Mouse (Mus musculus) kidney, embryonic 14.5 days (tissue): ENCODE results near the gene Ier5. TPM values are rescaled to one million over a fixed set of nuclear protein-coding genes. Genes with fewer than 3 reads are reported as not detected.

ENCODE experiments used
- ATAC-seq: fragments of 200-750 bp; cut with Nextera tagmentation; 2 replicates; pipeline ENCODE4 v1.8.0; 2017; ENCODE audit warnings: moderate number of reproducible peaks, mild to moderate bottlenecking, moderate TSS enrichment, moderate library complexity; ENCODE audit not compliant: low FRiP score, low TSS enrichment
- H3K27ac ChIP-seq: fragments of 300-500 bp; sonication (generic); 2 replicates; pipeline ENCODE4 v1.5.1; 2014; ENCODE audit warnings: low read depth, mild to moderate bottlenecking, low read length, moderate library complexity, mixed read lengths
- H3K27me3 ChIP-seq: fragments of 300-500 bp; sonication (generic); 2 replicates; pipeline ENCODE4 v1.6.1; 2014; ENCODE audit warnings: mild to moderate bottlenecking, low read length; ENCODE audit not compliant: control insufficient read depth, insufficient read depth
- H3K36me3 ChIP-seq: fragments of 300-500 bp; sonication (generic); 2 replicates; pipeline ENCODE4 v1.6.1; 2014; ENCODE audit warnings: low read length, mixed read lengths; ENCODE audit not compliant: control insufficient read depth, insufficient read depth
- H3K4me1 ChIP-seq: fragments of 300-500 bp; sonication (generic); 2 replicates; pipeline ENCODE4 v1.6.1; 2014; ENCODE audit warnings: low read length, mixed read lengths; ENCODE audit not compliant: control insufficient read depth, insufficient read depth
- H3K4me2 ChIP-seq: fragments of 300-500 bp; sonication (generic); replicated peaks from 2 replicates; pipeline ENCODE4 v1.6.1; 2014; ENCODE audit warnings: low read depth, mild to moderate bottlenecking, low read length
- H3K4me3 ChIP-seq: fragments of 300-500 bp; sonication (generic); 2 replicates; pipeline ENCODE4 v1.5.1; 2014; ENCODE audit warnings: mild to moderate bottlenecking, low read length
- H3K9ac ChIP-seq: fragments of 300-500 bp; sonication (generic); 2 replicates; pipeline ENCODE4 v1.6.1; 2014; ENCODE audit warnings: low read depth, mild to moderate bottlenecking, low read length, moderate library complexity
- H3K9me3 ChIP-seq: fragments of 300-500 bp; sonication (generic); 2 replicates; pipeline ENCODE4 v1.6.1; 2016; ENCODE audit warnings: low read length; ENCODE audit not compliant: control insufficient read depth
- WGBS: fragments of 180-500 bp; shearing (Covaris S2); extraction: QIAGEN DNeasy Blood & Tissue Kit; methylation state at CpG from one replicate; pipeline ENCODE4 v1.1.7; 2014; 5-methylcytosine and 5-hydroxymethylcytosine counted together
- polyA plus RNA-seq: library from polyadenylated mRNA; unstranded; fragments of >200 nt; fragmentation: Nextera tagmentation; extraction: Ambion mirVana; gene quantifications from 2 replicates; pipeline ENCODE4 v1.2.1, GENCODE M21; 2014

Gene Ier5
- polyA plus RNA-seq, 1 experiment from 2014 or later, result 13.1 TPM

DNA sequence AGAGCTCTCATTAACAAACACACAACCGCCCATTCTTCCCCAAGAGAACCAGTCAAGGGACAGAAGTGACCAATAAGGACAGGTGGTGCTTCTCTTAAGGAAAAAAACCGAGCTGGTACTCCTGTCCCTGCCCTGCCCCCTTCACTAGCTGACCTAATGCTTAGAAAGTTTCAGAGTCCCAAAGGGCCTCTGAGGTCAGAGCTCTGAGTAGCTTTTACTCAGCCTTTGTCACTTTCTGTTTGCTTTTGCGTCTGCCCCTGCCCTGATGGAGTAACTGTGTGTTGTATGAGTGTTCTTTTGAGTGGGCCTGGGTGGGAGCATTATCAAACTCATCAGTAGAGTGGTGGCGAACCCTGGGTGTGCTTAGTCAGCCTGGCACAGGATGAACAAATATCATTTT, 9.0 kb upstream of the Ier5 start:
- H3K9me3 ChIP-seq, result no peaks in the 10 kb centered on the region
- peaks cover 8% of the 10 kb centered on the region for H3K4me1 ChIP-seq
- WGBS, result 32% methylated on average over 4 of the region's 4 CpGs
- H3K4me3 ChIP-seq, result no peak overlapping the region
- H3K27ac ChIP-seq, result no peak overlapping the region
- no peaks in the 10 kb centered on the region for H3K36me3 ChIP-seq
- ATAC-seq, result no peak
- H3K9ac ChIP-seq, result no peak overlapping the region
- H3K27me3 ChIP-seq, result no peaks in the 10 kb centered on the region; the same call in 1 of the 2 replicates
- no peak overlapping the region for H3K4me2 ChIP-seq

DNA sequence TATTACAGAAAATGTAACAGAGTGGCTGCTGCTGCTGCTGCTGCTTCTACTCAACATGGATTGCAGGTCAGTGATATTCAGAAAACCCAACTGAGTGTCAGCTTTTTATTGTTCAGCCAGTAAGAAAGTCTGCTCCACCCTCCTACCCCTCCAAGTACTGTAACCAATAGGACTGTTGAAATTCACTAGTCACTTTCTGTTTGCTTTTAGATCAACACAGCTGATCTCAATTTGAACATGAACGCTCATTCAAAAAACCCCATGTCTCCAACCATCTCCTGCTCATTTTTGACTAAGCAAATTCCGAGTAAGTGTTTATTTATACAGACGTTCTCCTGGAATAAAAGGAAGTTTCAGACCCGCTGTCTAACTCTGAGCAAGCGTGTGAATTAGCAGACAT, 8.4 kb upstream of the Ier5 start:
- no peak overlapping the region for H3K9ac ChIP-seq
- peaks cover 8% of the 10 kb centered on the region for H3K4me1 ChIP-seq
- 45% methylated on average over 5 of the region's 5 CpGs for WGBS
- no peaks in the 10 kb centered on the region; the same call in 1 of the 2 replicates for H3K27me3 ChIP-seq
- H3K9me3 ChIP-seq, result no peaks in the 10 kb centered on the region
- H3K4me3 ChIP-seq, result no peak overlapping the region
- no peak for ATAC-seq
- H3K4me2 ChIP-seq, result no peak overlapping the region
- no peak overlapping the region for H3K27ac ChIP-seq
- H3K36me3 ChIP-seq, result no peaks in the 10 kb centered on the region

GRCm38 (mm10) chr1:155106310-155106709, 6.9 kb upstream of the Ier5 start:
- Histone ChIP-seq H3K36me3 (no peaks in the 10 kb centered on the region), H3K4me2 (no peak overlapping the region), H3K9ac (no peak overlapping the region), H3K27ac (no peak overlapping the region), H3K27me3 (no peaks in the 10 kb centered on the region; the same call in 1 of the 2 replicates), H3K4me3 (no peak overlapping the region), H3K4me1 (peaks cover 8% of the 10 kb centered on the region), H3K9me3 (no peaks in the 10 kb centered on the region)
- ATAC-seq, result no peak
- 67% methylated on average over 1 of the region's 1 CpGs for WGBS

- ATAC-seq, result no peak
- 90% methylated on average over 5 of the region's 5 CpGs for WGBS
- Histone ChIP-seq H3K9me3 (no peaks in the 10 kb centered on the region), H3K4me1 (no peaks in the 10 kb centered on the region), H3K27ac (no peak overlapping the region), H3K4me2 (no peak overlapping the region), H3K27me3 (no peaks in the 10 kb centered on the region; the same call in 1 of the 2 replicates), H3K36me3 (no peaks in the 10 kb centered on the region), H3K9ac (no peak overlapping the region), H3K4me3 (no peak overlapping the region)
Measured at GRCm38 (mm10) chr1:155103991-155104390, 4.6 kb upstream of the Ier5 start.

GRCm38 (mm10) chr1:155102631-155103030, 3.2 kb upstream of the Ier5 start:
- H3K9ac ChIP-seq, result no peak overlapping the region
- H3K4me1 ChIP-seq, result 0 out of 2 replicates have a peak, but pooled peaks cover 1% of the 10 kb centered on the region
- 78% methylated on average over 4 of the region's 4 CpGs for WGBS
- no peak overlapping the region for H3K27ac ChIP-seq
- H3K9me3 ChIP-seq, result no peaks in the 10 kb centered on the region
- no peak for ATAC-seq
- no peaks in the 10 kb centered on the region; the same call in 1 of the 2 replicates for H3K27me3 ChIP-seq
- H3K4me2 ChIP-seq, result no peak overlapping the region
- H3K4me3 ChIP-seq, result no peak overlapping the region
- no peaks in the 10 kb centered on the region for H3K36me3 ChIP-seq

DNA sequence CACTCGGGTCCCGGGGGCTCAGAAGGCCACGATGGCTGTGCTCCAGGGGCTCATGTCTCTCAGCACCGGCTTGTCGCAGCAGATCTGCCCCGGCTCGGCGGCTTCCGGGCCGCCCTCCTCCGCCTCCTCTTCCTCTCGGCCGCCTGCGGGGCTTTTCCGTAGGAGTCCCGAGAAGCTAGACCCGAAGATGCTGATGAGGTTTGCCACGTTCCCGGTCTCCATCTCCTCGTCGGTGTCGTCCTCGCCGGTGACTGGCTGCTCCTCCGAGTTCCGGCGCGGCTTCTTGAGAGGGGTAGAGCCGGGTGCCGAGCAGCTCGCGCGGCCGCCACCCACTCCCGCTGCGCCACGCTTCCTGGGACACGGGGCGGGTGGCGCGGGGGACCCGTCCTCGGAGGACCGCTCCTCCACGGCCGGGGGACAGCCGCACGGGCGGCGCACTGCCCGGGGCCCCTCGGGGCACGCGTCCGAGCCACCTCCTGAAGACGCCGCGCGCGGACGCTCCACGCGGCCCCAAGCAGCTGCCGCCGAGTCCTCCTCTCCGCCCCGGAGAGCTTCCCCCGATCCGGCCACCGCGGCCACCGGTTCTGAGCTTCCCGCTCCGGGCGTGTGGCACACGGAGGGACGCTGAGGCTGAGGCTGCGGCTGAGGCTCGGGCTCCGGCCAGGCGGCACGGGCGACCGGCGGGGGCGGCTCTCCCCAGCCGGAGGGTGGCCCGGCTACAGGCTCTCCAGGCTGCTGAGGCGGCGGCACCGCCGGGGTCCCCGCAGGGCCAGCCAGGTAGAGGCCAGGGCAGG, 753 bp downstream of the Ier5 start:
- peak overlapping the region; percentile 83 for H3K4me2 ChIP-seq
- H3K9ac ChIP-seq, result peak overlapping the region; percentile 99
- H3K4me3 ChIP-seq, result peak overlapping the region; percentile 96
- under 1% methylated on average over 85 of the region's 93 CpGs for WGBS
- H3K9me3 ChIP-seq, result no peaks in the 10 kb centered on the region
- H3K27ac ChIP-seq, result peak overlapping the region; percentile 64
- peaks cover 17% of the 10 kb centered on the region for H3K4me1 ChIP-seq
- ATAC-seq, result peak; percentile 67
- H3K27me3 ChIP-seq, result no peaks in the 10 kb centered on the region; the same call in 1 of the 2 replicates
- H3K36me3 ChIP-seq, result no peaks in the 10 kb centered on the region

GRCm38 (mm10) chr1:155097931-155098485, 1.4 kb downstream of the Ier5 start:
- Histone ChIP-seq H3K9me3 (no peaks in the 10 kb centered on the region), H3K4me3 (peak overlapping the region; percentile 96), H3K4me2 (peak overlapping the region; percentile 83), H3K9ac (peak overlapping the region; percentile 99), H3K4me1 (peaks cover 23% of the 10 kb centered on the region), H3K36me3 (no peaks in the 10 kb centered on the region), H3K27me3 (no peaks in the 10 kb centered on the region; the same call in 1 of the 2 replicates), H3K27ac (peak overlapping the region; percentile 64)
- WGBS, result under 1% methylated on average over 33 of the region's 33 CpGs
- no peak for ATAC-seq

GRCm38 (mm10) chr1:155097354-155097753, 2.1 kb downstream of the Ier5 start:
- H3K9me3 ChIP-seq, result no peaks in the 10 kb centered on the region
- H3K27me3 ChIP-seq, result no peaks in the 10 kb centered on the region; the same call in 1 of the 2 replicates
- H3K27ac ChIP-seq, result no peak overlapping the region
- peak overlapping the region; percentile 99 for H3K9ac ChIP-seq
- peaks cover 30% of the 10 kb centered on the region for H3K4me1 ChIP-seq
- ATAC-seq, result no peak
- peak overlapping the region; percentile 96 for H3K4me3 ChIP-seq
- H3K36me3 ChIP-seq, result no peaks in the 10 kb centered on the region
- H3K4me2 ChIP-seq, result peak overlapping the region; percentile 83
- 35% methylated on average over 6 of the region's 6 CpGs for WGBS
